Mouse (Mus musculus): ENCODE measurements at regions not wholly inside any gene's neighbourhood (a gene's known extent, or its start where the extent isn't known, plus 50 kb on each side); places are given as distances from the start of the nearest gene placed in this dataset.

DNA sequence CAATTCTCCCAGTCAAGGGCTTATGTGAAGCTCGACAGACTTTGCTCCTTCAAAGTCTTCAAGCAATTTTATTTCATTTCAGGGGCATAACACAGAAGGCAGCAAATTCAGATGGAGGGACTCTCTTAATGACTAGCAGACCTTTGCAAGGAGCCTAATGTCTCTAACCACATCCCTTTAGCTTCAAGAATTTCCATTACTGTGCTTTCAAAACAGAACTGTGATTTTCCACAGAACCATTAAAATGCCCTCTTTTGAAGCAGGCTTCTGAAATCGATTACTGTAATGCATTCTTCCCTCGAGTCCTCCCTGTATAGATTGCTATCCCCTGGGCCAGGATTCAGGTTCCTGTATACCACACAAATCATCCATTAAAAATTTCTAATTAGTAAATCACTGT, 80.9 kb upstream of the Tac1 start:
- Histone ChIP-seq H3K9ac (ENCODE audit: low read depth, low read length, severe bottlenecking) (no peak overlapping the region), H3K4me3 (replicated peaks; ENCODE audit: low read length) (no peak overlapping the region), H3K27ac (replicated peaks; ENCODE audit: low read depth, low read length) (no peak overlapping the region), H3K4me1 (ENCODE audit: control insufficient read depth, insufficient read depth, low read length) (no peaks in the 10 kb centered on the region), H3K36me3 (ENCODE audit: control insufficient read depth, insufficient read depth, low read length) (no peaks in the 10 kb centered on the region), H3K27me3 (ENCODE audit: control insufficient read depth, insufficient read depth, low read length) (no peaks in the 10 kb centered on the region), H3K9me3 (ENCODE audit: control insufficient read depth, low read length) (no peaks in the 10 kb centered on the region), H3K4me2 (replicated peaks; ENCODE audit: low read depth, low read length, severe bottlenecking) (no peak overlapping the region)
- TF ChIP-seq POLR2A (IDR thresholded peaks at IDR 0.05; ENCODE audit: borderline replicate concordance, extremely low read depth, insufficient read depth, insufficient read length) = no peak
- 17% methylated on average over 3 of the region's 3 CpGs for WGBS
- peak; percentile 47; the same call in 1 of the 2 replicates for ATAC-seq (ENCODE audit: low FRiP score, low read depth)
- peak; percentile 47 for DNase-seq (ENCODE audit: low spot score)

DNA sequence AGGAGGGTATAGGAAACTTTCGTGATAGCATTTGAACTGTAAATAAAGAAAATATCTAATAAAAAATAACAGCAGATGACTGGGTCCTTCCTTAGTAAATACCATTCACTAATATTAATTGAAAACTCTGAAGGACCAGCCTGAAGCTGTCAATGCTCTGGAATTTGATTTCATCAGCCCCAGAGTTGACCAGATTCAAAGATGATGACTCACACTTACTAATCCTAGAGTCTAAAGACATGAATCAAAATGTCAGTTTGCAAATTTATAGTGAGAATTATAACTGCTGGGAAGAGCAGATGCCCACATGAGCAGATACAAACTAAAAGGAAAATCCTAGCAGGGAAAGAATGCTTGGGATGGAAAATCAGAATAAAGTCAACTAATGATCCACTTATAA, 77.8 kb upstream of the Tac1 start:
- no peak for TF ChIP-seq POLR2A (IDR thresholded peaks at IDR 0.05; ENCODE audit: borderline replicate concordance, extremely low read depth, insufficient read depth, insufficient read length)
- 80% methylated on average over 1 of the region's 1 CpGs for WGBS
- no peak overlapping the region for H3K4me2 ChIP-seq (replicated peaks; ENCODE audit: low read depth, low read length, severe bottlenecking)
- no peak overlapping the region for H3K27ac ChIP-seq (replicated peaks; ENCODE audit: low read depth, low read length)
- DNase-seq (ENCODE audit: low spot score) (no peak), ATAC-seq (ENCODE audit: low FRiP score, low read depth) (no peak)
- H3K9ac ChIP-seq (ENCODE audit: low read depth, low read length, severe bottlenecking) = no peak overlapping the region
- no peaks in the 10 kb centered on the region for H3K4me1 ChIP-seq (ENCODE audit: control insufficient read depth, insufficient read depth, low read length)
- H3K9me3 ChIP-seq (ENCODE audit: control insufficient read depth, low read length) = no peaks in the 10 kb centered on the region
- no peaks in the 10 kb centered on the region for H3K36me3 ChIP-seq (ENCODE audit: control insufficient read depth, insufficient read depth, low read length)
- H3K27me3 ChIP-seq (ENCODE audit: control insufficient read depth, insufficient read depth, low read length) = no peaks in the 10 kb centered on the region
- no peak overlapping the region for H3K4me3 ChIP-seq (replicated peaks; ENCODE audit: low read length)

GRCm38 (mm10) chr6:7494299-7494698, 60.4 kb upstream of the Tac1 start:
- no peak overlapping the region for H3K9ac ChIP-seq (ENCODE audit: low read depth, low read length, severe bottlenecking)
- no peaks in the 10 kb centered on the region for H3K9me3 ChIP-seq (ENCODE audit: control insufficient read depth, low read length)
- no peaks in the 10 kb centered on the region for H3K27me3 ChIP-seq (ENCODE audit: control insufficient read depth, insufficient read depth, low read length)
- no peak for ATAC-seq (ENCODE audit: low FRiP score, low read depth)
- no peaks in the 10 kb centered on the region for H3K4me1 ChIP-seq (ENCODE audit: control insufficient read depth, insufficient read depth, low read length)
- no peak overlapping the region for H3K27ac ChIP-seq (replicated peaks; ENCODE audit: low read depth, low read length)
- 33% methylated on average over 2 of the region's 2 CpGs for WGBS
- no peak for TF ChIP-seq POLR2A (IDR thresholded peaks at IDR 0.05; ENCODE audit: borderline replicate concordance, extremely low read depth, insufficient read depth, insufficient read length)
- H3K36me3 ChIP-seq (ENCODE audit: control insufficient read depth, insufficient read depth, low read length) = no peaks in the 10 kb centered on the region
- no peak overlapping the region for H3K4me3 ChIP-seq (replicated peaks; ENCODE audit: low read length)
- no peak overlapping the region for H3K4me2 ChIP-seq (replicated peaks; ENCODE audit: low read depth, low read length, severe bottlenecking)
- no peak for DNase-seq (ENCODE audit: low spot score)

DNA sequence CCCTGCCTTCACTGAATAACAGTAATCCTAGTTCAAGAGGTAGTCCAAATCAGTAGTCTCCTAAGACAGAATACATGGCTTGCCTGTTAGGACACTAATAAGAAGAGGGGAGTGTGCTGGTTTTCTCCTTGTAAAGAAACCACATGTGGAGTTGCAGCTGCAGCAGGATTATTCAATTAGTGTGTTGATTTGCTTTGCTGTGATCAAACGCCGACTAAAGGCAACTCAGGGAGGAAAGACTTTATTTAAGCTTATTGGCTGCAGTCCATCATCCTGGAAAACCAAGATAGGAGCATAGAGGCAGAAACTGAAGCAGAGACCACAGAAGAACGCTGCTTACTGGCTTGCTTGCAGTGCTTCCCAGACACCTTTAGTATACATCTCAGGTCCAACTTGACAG, 57.9 kb upstream of the Tac1 start:
- no peak for ATAC-seq (ENCODE audit: low FRiP score, low read depth)
- WGBS = 27% methylated on average over 3 of the region's 3 CpGs
- Histone ChIP-seq H3K27me3 (ENCODE audit: control insufficient read depth, insufficient read depth, low read length) (no peaks in the 10 kb centered on the region), H3K4me2 (replicated peaks; ENCODE audit: low read depth, low read length, severe bottlenecking) (no peak overlapping the region), H3K27ac (replicated peaks; ENCODE audit: low read depth, low read length) (0 out of 2 replicates have a peak overlapping the region, but pooled peaks have one; percentile 8), H3K36me3 (ENCODE audit: control insufficient read depth, insufficient read depth, low read length) (no peaks in the 10 kb centered on the region), H3K9me3 (ENCODE audit: control insufficient read depth, low read length) (no peaks in the 10 kb centered on the region), H3K4me3 (replicated peaks; ENCODE audit: low read length) (no peak overlapping the region), H3K4me1 (ENCODE audit: control insufficient read depth, insufficient read depth, low read length) (no peaks in the 10 kb centered on the region), H3K9ac (ENCODE audit: low read depth, low read length, severe bottlenecking) (no peak overlapping the region)
- no peak for TF ChIP-seq POLR2A (IDR thresholded peaks at IDR 0.05; ENCODE audit: borderline replicate concordance, extremely low read depth, insufficient read depth, insufficient read length)
- DNase-seq (ENCODE audit: low spot score) = peak; percentile 13

Measured in limb, embryonic 14.5 days (tissue).